Mouse (Mus musculus) heart, postnatal 0 days (tissue): ENCODE measurements around the gene Pms1.

Source experiments
- CTCF ChIP-seq: IDR thresholded peaks from 2 replicates; pipeline ENCODE4 v1.5.1; 2016; ENCODE audit warnings: antibody characterized with exemption, control low read depth, low read depth
- EP300 ChIP-seq: IDR thresholded peaks from 2 replicates; pipeline ENCODE4 v1.6.1; 2016; ENCODE audit warnings: antibody characterized with exemption, low read depth

DNA sequence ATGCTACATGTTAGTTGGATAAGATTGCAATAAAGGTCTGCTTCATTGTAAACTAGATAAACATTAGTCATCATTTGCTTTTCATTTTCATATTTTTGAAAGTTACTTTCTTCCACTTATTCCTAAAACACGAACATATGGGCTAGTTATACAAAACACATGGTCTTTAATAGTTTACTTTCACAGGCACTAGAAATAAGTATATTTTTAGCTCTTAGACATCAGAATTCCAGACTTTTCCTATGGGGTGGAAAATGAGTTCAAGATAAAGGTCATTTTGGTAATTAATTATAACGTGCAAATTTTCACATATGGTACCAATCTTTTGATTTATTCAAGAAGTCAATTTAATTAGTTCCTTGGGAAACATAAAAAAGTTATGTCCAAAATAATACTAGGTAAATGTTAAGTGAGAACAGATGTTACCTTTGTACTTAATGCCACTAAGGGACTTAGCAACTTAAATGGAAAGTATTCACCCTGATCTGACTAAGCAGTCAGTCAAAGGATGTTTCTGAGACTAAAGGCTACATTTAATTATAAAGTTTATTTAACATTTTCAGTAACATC is 95.1 kb downstream of the Pms1 start:
- no peak for TF ChIP-seq CTCF
- TF ChIP-seq EP300: no peak
